Mouse (Mus musculus): ENCODE measurements around the gene Cdh5. TPM values are rescaled to one million over a fixed set of nuclear protein-coding genes. Genes with fewer than 3 reads are reported as not detected.

Gene Cdh5
- polyA plus RNA-seq, 1 experiment from 2014 or later = 36.8 TPM

- Histone ChIP-seq H3K4me2 (replicated peaks; ENCODE audit: low read depth, low read length) (no peak overlapping the region), H3K9ac (ENCODE audit: low read depth, low read length) (no peak overlapping the region), H3K9me3 (ENCODE audit: control insufficient read depth, low read length) (no peaks in the 10 kb centered on the region), H3K4me1 (ENCODE audit: control insufficient read depth, insufficient read depth, low read length) (peaks cover 14% of the 10 kb centered on the region), H3K36me3 (ENCODE audit: control insufficient read depth, insufficient read depth, low read length) (no peaks in the 10 kb centered on the region), H3K27ac (ENCODE audit: low read depth, low read length) (no peak overlapping the region), H3K27me3 (ENCODE audit: control insufficient read depth, insufficient read depth, low read length) (peaks cover 3% of the 10 kb centered on the region; the same call in 1 of the 2 replicates), H3K4me3 (ENCODE audit: low read length) (no peak overlapping the region)
- 57% methylated on average over 5 of the region's 5 CpGs for whole genome bisulfite sequencing
- no peak for ATAC-seq (ENCODE audit: low FRiP score, low TSS enrichment)
Observed at GRCm38 (mm10) chr8:104188459-104188858, 87.0 kb downstream of the Cdh5 start.

DNA sequence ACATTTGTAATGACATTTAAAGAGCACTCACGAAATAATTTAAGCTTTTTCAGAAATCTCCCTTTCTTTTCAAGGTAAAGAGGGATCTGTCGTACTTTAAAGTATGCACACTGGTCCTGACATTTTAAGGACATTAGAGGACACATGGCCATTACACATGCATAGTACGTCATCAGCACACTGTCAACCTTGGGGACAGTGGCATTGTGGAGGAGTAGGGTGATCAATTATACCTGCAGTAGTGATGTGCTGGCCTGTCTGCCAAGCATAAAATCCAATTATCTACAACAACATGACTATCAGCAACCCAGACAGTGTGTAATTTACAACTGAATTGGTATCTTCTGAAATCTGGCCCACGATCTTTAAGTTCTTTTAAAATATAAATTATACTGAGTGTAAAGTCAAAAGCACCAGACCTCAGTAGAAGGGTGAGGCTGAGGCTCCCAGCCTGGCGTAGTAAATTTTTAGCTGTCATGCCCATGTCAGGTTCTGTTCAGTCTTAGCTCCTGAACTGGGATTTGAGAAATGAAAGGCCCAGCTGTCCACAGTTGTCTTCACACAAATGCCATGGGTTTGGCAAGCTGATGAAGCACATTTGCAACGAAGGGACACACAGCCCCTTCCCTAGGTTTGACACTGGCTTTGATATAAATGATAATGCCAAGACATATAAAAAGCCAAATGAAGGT lies 89.5 kb downstream of the Cdh5 start:
- no peak overlapping the region for H3K4me2 ChIP-seq (replicated peaks; ENCODE audit: low read depth, low read length)
- no peaks in the 10 kb centered on the region for H3K9me3 ChIP-seq (ENCODE audit: control insufficient read depth, low read length)
- H3K4me1 ChIP-seq (ENCODE audit: control insufficient read depth, insufficient read depth, low read length) = peaks cover 10% of the 10 kb centered on the region
- peak; percentile 6; the same call in 1 of the 2 replicates for ATAC-seq (ENCODE audit: low FRiP score, low TSS enrichment)
- 51% methylated on average over 6 of the region's 6 CpGs for WGBS
- no peak overlapping the region for H3K4me3 ChIP-seq (ENCODE audit: low read length)
- H3K27ac ChIP-seq (ENCODE audit: low read depth, low read length) = no peak overlapping the region
- peaks cover 3% of the 10 kb centered on the region; the same call in 1 of the 2 replicates for H3K27me3 ChIP-seq (ENCODE audit: control insufficient read depth, insufficient read depth, low read length)
- H3K36me3 ChIP-seq (ENCODE audit: control insufficient read depth, insufficient read depth, low read length) = no peaks in the 10 kb centered on the region
- H3K9ac ChIP-seq (ENCODE audit: low read depth, low read length) = no peak overlapping the region

- no peaks in the 10 kb centered on the region for H3K36me3 ChIP-seq (ENCODE audit: control insufficient read depth, insufficient read depth, low read length)
- H3K4me1 ChIP-seq (ENCODE audit: control insufficient read depth, insufficient read depth, low read length) = peaks cover 10% of the 10 kb centered on the region
- no peak overlapping the region for H3K27ac ChIP-seq (ENCODE audit: low read depth, low read length)
- ATAC-seq (ENCODE audit: low FRiP score, low TSS enrichment) = peak; percentile 83
- no peaks in the 10 kb centered on the region for H3K9me3 ChIP-seq (ENCODE audit: control insufficient read depth, low read length)
- H3K9ac ChIP-seq (ENCODE audit: low read depth, low read length) = no peak overlapping the region
- H3K4me2 ChIP-seq (replicated peaks; ENCODE audit: low read depth, low read length) = no peak overlapping the region; the same call in 1 of the 2 replicates
- 15% methylated on average over 11 of the region's 11 CpGs for whole genome bisulfite sequencing
- H3K27me3 ChIP-seq (ENCODE audit: control insufficient read depth, insufficient read depth, low read length) = peaks cover 3% of the 10 kb centered on the region; the same call in 1 of the 2 replicates
- H3K4me3 ChIP-seq (ENCODE audit: low read length) = no peak overlapping the region
Observed at GRCm38 (mm10) chr8:104191496-104191895, 90.1 kb downstream of the Cdh5 start.

Other genes starting within 250 kb of the Cdh5 start
- 2.1 and 3.3 TPM in 2 replicates for gene Bean1, start 68.8 kb downstream of the Cdh5 start, polyA plus RNA-seq (2014; fragmentation: Nextera tagmentation; extraction: Ambion mirVana)
- gene Tk2, start 146.9 kb downstream of the Cdh5 start, polyA plus RNA-seq (2014; fragmentation: Nextera tagmentation; extraction: Ambion mirVana) = 16.9 and 25.2 TPM in 2 replicates
- 51.7 and 51.8 TPM in 2 replicates for gene Cklf, start 149.2 kb downstream of the Cdh5 start, polyA plus RNA-seq (2014; fragmentation: Nextera tagmentation; extraction: Ambion mirVana)
- not detected in 2 replicates for gene Cmtm2a, start 191.6 kb downstream of the Cdh5 start, polyA plus RNA-seq (2014; fragmentation: Nextera tagmentation; extraction: Ambion mirVana)
- gene Gm45711, start 208.5 kb downstream of the Cdh5 start, polyA plus RNA-seq (2014; fragmentation: Nextera tagmentation; extraction: Ambion mirVana) = not detected in 2 replicates
- not detected in 2 replicates for gene Cmtm1, start 208.5 kb downstream of the Cdh5 start, polyA plus RNA-seq (2014; fragmentation: Nextera tagmentation; extraction: Ambion mirVana)
- gene Gm11020, start 219.9 kb downstream of the Cdh5 start, polyA plus RNA-seq (2014; fragmentation: Nextera tagmentation; extraction: Ambion mirVana) = not detected in 2 replicates
- gene Cmtm2b, start 220.6 kb downstream of the Cdh5 start, polyA plus RNA-seq (2014; fragmentation: Nextera tagmentation; extraction: Ambion mirVana) = not detected in 2 replicates
- 167 and 169 TPM in 2 replicates for gene Cmtm3, start 237.8 kb downstream of the Cdh5 start, polyA plus RNA-seq (2014; fragmentation: Nextera tagmentation; extraction: Ambion mirVana)